Mouse (Mus musculus) 3T3-L1 (cell line): ENCODE measurements around the gene Mri1.

Experiments used
- DNase-seq: peaks from one replicate; pipeline ENCODE4 v3.0.0-alpha.2; 2015; ENCODE audit warnings: low read depth, low spot score

Gene Mri1

DNA sequence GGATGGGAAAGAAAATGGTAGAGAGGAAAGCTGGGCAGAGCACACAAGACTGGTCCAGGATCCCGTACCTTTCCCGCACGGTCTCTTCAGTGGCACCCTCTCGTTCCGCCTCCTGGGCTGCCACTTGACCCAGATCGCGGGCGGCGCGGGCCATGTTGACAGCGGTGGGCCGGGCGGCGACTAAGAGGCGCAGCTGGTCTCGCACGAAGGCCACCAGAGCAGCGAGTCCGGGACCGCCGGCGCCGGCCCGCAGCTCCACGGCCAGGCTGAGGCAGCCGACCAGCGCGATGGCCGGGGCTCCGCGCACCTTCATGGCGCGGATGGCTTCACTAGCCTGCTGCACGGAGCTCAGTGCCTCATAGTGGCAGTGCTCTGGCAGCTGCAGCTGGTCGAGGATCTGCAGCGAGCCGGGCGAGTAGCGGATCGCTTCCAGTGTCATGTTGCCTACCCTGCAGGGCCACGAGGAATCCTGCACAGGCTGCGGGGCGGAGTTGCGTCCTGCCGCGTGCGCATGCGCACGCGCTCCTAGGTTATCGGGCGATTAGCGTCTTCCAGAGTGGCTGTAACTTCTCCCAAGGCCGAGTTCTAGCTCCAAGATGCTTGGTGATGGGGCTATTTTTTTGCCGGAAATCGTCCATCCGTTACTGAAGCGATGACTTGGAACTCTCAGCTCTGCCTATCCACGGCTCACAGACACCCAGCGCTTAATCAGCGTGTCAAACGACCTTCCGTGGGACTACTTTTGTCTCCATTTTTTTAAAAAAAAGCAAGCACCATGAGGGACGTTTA, at the start of gene Mri1:
Mri1 (minus strand) TSS at position 505 of the 789 bp plus-strand sequence.
- peak; percentile 96 for DNase-seq

DNA sequence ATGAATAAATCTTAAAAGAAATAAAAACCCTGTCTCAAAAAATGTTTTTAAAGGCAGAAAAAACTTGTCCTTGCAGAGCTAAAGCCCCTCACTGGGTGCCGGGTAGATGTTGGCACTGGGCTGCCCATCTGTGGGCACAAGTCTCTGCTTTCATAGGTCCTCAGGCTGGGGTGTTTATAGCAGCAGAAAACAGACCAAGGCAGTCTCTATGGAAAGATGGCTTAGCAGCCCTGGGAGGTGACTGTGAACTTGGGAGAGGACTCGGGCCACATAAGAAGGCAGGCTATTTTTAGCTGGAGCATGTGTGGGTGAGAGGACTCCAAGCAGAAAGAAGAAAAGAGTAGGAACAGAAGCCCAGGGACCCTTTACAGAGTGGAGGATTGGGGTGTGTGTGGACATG, 46.8 kb upstream of the Mri1 start:
- no peak for DNase-seq

DNA sequence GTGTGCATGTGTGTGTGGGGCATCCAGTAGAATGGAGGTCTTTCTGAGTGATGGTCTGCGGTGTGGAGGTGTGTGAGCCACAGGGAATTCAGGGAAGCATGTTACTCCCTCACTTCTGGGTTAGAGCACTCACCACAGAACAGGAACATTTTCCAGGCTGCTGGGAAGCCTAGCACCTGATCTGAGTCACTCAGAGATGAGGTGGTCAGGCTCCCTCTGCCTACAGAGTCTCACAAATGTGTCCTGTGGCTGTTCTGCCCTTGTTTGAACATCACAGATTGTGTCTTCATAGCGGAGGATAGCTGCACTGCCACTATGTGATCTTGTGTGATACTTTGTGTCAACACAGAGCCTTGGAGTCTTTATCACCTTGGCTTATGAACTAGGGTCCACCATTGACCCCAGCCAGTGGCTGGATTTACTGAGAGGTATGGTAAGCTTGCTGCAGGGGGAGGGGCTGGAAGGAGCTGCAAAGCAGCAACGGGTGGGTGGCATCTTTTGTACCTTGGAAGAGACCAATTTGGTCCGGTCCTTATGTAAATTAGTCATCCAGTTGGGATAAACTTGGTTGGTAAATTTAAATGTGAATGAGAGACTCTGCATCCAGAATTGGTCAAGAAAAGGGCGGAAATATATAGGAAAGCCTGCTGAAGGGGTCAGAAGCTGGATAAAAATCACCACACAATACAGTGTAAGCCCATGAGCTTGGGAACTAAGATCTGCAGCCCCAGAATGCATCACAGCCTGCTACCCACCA, 40.1 kb upstream of the Mri1 start:
- no peak for DNase-seq

DNA sequence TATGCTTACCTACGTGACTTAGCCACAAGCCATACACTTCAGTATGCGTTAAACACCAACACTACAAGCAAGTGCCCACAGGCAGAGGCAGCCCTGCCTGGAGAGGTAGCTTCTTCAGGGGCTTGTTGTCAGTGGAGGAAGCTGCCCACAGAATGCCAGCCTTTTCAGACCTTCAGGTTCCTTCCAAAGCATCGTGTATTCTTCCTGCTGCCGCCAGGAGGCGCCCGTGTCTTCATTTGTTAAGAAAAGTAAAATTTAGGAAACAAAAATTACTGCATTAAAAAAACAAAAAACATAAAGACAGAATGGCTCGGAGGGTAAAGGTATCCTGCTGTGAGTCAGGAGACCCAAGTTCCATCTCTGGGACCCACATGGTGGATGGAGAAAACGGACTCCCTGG, 34.6 kb upstream of the Mri1 start:
- DNase-seq: peak; percentile 87

DNA sequence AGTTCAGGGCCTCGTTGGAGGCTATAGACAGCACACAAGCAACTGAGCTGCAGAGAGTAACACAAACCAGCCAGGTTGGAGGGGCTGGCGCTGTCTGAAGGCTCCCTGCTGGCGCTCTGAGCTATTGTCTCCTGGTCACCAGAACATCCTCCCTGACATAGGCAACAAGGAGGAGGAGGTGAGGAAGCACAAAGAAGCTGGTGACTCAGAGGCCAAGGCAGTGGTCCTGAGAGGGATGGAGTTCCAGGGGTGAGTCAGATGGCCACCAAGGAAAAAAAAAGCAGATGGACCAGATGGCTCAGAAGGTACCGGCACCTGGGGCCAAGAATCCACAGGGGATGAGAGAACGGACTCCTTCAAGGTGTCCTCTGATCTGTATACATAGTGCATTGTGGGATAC, 34.0 kb upstream of the Mri1 start:
- peak; percentile 71 for DNase-seq

DNA sequence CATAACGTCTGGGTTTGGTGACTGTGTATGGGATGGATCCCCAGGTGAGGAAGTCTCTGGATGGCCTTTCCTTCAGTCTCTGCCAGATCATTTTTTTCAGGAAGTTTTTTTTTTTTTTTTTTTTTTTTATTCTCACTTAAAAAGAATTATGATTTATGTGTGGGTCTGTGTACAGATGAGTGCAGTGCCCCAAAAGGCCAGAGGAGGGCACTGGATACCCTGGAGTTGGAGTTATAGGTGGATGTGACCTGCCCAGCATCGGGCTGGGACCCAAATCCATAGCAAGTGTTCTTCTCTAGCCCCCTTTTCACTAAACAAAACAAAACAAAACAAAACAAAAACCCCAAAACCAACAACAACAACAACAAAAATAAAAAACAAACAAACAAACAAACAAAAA, 31.8 kb upstream of the Mri1 start:
- DNase-seq: peak; percentile 76

DNA sequence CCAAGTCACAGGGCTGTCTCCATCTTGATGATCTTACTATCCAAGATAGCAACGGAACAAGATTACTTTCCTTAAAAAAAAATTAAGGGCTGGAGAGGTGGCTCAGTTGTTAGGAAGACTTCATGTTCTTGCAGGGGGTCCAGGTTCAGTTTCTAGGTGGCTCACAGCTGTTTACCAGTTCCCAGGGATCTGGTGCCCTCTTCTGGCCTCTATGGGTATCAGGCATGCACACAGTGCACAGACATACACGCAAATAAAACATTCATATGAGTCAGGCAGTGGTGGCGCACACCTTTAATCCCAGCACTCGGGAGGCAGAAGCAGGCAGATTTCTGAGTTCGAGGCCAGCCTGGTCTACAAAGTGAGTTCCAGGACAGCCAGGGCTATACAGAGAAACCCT, 28.5 kb upstream of the Mri1 start:
- peak; percentile 65 for DNase-seq

DNA sequence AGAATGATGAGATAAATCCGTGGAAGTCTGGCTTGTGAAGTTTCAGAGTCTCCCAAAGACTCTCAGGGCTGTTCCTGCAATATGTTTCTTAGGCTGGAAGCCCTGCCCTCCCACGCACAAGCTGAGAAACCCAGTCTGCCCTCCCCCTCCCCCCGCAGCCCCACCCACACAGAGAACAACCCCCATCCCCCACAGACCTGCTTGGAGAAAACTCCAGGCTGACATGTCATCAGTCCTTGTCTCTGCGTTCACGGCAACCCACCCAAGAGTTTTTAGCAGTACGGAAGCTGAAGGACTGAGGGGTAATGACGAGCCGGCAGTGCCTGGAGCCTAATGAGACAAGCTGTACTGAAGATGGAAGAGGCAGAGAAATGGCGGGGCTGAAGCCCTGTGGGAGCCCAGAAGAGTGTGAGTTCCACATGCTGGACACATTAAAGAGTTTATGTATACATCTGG, 27.5 kb upstream of the Mri1 start:
- DNase-seq: no peak

DNA sequence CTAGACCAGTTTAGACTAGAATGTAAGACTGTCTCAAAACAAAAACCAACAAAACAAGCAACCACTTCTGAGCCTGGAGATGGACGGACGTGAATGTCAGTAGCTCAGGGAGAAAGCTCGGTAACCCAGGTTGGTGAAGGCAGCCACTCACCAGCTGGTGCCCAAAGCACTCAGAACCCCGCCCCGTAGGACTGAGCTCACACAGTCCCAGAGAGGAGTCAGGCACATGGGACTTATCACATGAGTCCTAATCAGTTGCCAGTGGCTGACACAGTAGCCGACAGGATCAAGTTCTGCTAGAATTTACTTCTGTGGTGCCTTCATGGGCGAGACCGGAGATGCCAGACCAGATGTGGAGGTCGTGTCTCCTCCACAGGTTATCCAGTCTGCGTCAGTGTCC, 23.7 kb upstream of the Mri1 start:
- DNase-seq: no peak

DNA sequence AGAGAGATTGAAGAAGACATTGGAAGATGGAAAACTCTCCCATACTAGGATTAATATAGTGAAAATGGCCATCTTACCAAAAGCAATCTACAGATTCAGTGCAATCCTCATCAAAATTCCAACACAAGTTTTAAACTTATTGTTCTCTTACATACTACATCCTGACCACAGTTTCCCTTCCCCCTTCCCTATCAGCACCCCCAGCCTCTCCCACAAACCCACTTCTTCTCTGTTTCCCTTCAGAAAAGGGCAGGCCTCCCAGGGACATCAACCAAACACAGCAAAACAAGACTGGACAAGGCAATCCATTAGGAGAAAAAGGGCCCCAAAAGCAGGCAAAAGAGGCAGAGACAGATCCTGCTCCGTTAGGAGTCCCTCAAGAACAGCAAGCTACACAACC, 19.3 kb upstream of the Mri1 start:
- no peak for DNase-seq

DNA sequence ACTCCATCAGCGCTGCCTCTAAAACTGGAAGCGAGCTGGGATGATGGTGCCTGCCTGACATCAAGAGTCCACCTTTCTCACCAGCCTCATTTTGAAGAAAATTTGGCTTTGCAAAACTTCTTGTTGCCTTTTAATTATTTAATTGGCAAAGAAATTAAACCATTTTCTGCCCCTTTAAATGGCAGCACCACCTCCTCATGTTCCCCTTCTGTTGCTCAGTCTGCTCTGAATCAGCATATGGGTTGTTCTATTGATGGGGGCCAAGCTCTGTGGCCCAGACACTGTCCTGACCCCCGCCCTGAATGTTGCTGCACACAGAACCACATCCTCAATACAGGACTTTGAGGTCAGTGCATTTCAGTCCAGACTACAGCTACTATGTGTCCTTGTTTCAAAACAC, 16.8 kb upstream of the Mri1 start:
- no peak for DNase-seq

DNA sequence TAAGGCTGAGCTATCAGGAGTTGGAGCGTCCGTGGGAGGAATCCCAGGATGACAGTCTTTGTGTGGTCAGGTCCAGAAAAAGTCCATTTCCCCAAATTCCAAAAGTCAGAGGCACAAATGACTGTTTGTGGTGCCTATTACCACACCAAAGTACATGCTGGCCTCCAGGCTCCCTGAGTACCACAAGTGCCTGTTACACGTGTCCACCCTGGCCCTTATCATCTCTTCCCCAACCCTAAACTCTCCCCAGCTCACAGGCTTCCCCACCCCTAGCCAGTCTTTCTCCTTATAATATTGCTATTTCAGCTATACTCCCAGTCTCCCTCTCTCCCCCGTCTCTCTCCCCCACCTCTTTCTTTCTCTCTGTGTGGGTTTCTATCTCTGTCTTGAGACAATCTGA, 15.2 kb upstream of the Mri1 start:
- DNase-seq: no peak

DNA sequence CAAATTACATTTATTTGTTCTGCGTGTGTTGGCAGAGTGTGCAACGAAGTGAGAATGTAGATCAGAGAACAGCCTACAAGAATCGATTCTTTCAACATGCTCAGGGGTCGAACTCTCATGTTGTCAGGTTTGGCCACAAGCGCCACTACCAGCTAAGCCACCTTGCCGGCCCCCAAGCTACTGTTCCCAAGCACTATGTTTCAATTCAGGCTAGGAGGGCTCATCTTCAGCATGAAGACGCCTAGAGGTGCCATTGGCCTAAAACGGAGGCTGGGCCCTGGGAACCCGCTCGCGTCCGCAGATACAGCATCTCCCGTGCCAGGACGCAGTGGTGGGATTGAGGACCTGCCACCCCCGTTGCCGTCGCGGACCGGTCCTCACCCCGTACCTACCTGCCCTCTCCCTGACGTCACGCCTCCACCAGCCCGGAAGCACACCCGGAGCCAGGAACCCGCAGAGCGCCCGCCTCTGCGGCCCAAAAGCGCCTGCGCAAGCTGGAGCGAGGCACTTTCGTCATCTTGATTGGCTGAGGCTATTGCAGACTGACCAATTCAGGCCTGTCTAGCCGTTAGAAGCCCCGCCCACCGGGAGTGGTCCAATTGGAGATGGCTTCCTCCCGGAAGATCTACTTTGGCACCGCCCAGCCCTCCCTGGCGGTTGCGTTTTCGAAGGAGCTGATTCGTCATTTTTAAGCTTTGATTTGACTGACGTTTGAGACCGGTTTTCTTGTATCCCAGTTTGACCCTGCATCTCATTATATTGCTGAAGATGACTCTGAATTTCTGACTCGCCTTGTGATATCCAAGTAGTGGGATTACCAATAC, 13.0 kb upstream of the Mri1 start, which contains the start of gene Ccdc130:
Ccdc130 (minus strand) TSS at position 431 of the 824 bp plus-strand sequence.
- DNase-seq: peak; percentile 100

DNA sequence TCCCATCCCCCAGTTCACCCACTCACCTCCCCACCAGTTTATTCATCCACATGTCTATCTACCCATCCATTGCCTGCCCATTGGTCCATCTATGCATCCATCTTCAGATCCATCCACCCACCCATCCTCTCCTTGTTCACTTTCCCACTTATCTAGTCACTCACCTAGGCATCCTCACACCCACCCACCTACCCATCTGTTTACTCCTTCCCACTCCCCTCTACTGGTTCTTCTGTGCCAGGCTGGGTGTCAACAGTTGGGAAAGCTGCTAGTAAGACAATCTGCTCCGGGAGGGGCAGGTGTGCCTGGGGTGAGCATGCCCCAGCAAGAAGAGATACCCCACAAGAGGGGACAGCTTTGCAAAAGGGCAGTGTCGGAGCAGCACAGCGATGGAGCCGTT, 4.0 kb upstream of the Mri1 start:
- DNase-seq: no peak

DNA sequence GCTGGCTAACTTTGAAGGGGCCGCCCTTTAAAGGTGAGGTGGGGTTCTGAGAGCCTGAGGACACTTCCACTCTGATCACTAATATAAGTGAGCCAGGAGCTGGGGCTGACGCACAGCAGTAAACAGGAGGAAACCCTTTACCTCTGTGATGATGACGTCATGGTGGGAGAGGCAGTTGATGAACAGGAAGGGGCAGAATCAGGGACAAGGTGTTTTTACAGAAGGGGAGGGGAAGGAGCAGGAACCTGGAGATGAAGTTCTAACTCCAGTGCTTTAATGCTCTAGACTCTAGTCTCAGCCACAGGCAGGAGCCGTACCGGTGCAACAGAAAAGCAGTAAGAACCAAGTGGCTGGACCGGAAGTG, 686 bp downstream of the Mri1 start:
- DNase-seq: peak; percentile 83

DNA sequence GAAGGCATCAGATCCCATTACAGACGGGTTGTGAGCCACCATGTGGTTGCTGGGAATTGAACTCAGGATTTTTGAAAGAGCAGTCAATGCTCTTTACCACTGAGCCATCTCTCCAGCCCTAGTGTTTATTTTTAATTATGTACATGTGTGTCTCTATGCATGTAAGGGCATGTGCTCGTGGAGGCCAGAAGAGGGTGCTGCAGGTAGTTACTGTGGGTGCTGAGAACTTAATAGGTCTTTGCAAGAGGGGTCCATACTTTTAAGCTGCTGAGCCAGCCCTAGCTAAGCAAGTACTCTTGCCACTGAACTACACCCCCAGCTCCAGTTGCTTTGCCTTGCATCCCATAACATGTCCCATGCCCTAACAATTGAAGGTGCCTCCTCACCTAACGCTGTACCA, 1.3 kb downstream of the Mri1 start:
- DNase-seq: peak; percentile 40

DNA sequence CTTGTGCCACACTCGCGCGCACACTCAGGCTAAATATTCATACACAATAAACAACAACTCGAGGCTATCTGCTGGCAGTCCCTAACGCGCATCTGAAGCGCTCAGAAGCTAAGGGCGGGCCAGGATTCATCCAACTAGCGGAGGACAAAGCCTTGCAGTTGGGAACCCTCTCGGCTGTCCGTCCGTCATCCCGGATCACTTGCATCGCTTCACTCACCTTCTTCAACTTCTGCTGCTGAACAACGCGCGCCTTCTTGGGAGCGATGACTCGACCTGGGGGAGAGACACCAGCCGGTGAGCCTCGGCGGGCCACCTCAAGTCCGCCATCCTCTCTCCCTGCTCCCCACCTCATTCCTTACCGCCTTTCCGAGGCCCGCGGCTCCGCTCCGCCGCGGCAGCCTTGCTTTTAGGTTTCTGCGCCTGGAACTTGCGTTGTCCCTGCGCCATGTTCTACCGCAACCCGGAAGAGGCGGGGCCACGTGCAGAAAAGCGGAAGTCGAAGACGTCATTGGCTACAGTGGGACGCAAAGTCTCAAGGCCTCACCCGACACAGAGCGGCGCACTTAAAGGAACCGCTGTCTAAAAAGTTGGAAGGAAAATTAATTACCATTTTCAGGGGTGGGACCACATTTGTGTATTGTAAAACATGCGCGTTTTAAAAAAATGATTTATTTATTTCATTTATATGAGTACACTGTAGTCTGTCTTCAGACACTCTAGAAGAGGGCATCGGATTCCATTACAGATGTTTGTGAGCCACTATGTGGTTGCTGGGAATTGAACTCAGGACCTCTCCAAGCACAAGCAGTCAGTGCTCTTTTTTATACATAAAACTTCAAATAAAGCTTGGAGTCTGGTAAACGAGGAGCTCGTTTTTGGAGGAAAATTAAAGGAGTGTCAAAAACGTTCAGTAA, 7.6 kb downstream of the Mri1 start, which contains the start of gene D8Ertd738e:
D8Ertd738e (minus strand) TSS at position 463 of the 914 bp plus-strand sequence.
- peak; percentile 98 for DNase-seq

DNA sequence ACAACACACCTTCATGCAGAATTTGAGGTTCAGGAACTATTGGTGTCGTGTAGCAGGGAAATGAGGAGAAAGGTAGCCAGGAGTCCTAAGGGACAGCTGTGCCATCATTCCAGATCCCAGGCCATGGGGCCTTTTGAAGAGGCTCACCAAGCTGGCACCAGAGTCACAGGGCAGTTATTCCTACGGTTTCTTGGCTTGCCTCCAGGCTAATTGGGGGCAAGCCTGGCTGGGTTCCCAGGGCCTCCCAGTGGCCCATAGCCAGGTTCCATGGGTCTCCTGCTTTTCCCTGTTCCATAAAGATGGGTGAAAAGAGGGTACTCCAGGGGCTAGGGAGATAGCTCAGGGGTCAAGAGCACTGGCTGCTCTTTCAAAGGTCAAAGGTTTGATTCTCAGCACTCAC, 15.3 kb downstream of the Mri1 start:
- no peak for DNase-seq

DNA sequence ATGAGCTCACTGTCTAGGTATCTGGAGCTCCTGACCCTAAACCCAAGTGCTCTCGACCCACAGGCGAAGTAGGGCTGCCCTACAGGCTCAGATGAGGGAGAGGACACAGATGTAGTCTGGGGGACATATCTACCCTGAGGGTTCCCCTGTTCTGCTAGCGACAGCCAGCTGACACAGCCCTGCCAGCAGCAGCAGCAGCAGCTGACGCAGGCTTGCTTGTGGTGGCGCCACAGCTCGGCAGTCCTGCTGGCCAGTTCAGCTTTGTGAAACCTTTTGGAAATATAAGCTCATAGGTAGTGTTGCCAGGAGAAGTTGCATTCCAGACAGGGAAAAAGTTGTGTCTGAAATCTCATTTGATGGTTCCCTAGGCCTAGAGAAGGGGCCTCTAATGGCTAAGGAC, 16.0 kb downstream of the Mri1 start:
- DNase-seq: no peak

DNA sequence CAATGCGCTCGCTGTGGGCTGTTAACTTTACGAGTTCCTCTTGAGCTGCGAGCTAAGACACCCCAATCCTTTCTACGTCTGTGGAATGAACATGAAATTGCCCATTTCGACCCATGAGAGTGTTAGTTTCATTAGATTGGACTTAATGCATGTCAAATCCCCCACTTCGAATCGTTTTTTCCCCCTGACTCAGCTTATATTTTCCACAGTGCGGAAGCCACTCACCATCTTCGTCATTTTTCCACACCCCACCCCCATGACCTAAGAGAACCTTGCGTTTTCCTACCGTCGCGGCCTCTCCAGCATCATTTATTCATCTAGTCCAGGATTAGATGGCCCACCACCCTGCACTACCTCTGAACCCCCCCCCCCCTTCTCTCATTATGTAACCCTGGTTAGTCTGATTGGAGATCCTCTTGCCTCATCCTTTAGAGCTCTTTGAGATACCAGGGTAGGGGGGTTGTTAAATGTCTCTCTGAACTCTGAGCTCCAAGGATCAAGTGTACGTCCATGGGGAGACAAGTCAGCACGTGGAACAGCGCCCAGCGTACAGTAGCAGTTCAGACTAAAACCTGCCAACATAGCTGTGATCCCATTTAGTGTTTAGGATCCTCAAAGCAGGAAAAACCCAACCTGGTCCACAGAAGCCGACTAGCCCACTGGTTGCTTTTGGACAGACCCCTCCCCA, 19.4 kb downstream of the Mri1 start:
- peak; percentile 39 for DNase-seq
